Mouse (Mus musculus) thymus, postnatal 25 days (tissue): Measurements from ENCODE around the gene Mup19.
"Not testable (repeated sequence)": the region's sequence is repeated elsewhere in the genome, so short reads cannot be mapped to it uniquely, and the experiment has no call there.

Source experiments
- DNase-seq: peaks from one replicate; pipeline ENCODE4 v3.0.0; 2022

Gene Mup19

DNA sequence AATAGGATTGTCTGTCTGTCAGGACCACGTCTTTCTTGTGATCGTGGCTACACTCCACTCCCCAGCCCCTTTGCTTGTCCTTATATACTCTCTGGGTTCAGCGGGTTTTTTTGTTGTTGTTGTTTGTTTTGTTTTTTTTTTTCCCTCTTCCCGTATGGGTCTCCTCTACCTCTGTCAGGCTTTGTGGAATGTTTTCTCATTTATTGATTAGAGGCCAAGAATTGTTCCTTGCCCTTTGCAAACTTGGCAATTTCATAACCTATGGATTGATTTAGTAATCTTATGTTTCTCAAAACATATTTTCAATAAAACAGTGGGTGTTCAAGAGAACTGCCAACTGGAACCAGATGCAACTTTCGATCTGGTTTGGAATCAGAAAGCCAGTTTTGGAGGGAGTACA is at the start of gene Mup19:
Gene Mup19 (minus strand): TSS at position 101 of the 400 bp plus-strand sequence.
- DNase-seq = not testable (repeated sequence)

DNA sequence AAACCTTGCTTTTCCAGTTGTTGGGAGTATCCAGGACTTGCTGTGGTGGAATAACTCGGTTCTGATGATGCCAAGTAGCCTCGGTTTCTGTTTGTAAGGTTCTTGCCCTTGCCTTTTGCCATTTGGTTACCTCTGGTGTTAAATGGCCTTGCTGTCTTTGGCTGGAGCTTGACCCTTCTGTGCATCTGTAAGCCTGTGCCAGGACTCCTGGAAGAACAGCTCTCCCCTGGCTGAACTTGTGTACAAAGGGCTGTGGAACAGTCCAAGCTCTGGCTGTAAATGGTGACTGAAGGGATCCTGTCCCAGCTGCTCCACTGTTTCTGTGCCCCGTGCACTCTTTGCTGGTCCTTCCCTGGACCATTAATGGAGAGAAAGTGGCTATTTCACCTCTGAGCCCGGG is 47.1 kb upstream of the Mup19 start:
- no peak for DNase-seq

DNA sequence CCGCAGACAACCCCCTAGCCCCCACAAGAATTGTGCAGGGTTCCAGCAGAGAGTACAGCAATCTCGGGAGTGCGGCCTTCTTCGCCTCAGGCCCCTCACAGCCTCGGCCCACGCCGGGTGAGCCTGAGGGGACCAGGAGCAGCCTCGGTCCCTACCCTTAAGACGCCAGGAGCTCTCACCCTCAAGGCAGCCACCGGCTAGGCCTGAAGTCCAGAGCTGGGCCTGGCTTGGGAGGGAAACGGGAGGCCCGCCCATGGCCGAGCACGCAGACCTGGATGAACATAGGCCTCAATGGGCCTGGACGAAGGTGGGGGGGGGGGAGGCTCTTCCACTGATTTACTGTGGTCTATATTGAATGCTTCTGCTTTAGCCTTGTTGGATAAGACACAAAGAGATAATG is 41.1 kb upstream of the Mup19 start:
- DNase-seq = no peak

DNA sequence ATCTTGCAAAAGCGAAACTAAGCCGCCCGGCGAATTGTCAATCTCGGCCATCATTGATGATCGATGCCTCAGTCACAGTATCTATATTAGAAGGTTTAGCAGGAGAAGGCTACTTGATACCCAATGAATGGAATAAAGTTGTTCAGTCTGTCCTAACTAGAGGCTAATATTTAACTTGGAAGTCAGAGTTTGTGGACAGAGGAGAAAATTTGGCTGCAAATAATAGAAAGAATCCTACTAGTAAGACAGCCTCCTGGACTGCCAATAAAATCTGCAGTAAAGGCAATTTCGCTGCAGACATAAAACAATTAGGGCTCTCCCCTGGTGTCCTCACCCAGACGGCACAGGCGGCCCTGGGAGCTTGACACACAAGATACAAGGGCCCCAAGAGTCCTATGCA is 40.5 kb upstream of the Mup19 start:
- DNase-seq = not testable (repeated sequence)

DNA sequence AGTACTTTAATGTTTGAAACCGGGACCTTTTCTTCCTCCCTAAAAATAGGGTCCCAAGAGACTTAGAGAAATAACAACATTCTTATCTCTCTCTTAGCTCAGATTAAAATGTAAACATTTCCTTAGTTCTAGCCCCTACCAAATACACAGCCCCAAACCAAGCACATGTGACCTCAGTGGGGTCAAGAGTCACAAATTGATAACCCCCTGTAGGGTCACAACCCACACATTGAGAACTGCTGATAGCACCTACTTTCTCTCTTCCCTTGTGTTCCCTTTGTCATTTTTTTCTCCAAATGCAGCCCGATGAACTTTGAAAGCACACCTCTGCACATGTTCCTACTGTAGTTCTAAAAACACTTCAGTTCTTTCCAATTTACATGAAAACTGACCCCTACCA is 33.5 kb upstream of the Mup19 start:
- no peak for DNase-seq

DNA sequence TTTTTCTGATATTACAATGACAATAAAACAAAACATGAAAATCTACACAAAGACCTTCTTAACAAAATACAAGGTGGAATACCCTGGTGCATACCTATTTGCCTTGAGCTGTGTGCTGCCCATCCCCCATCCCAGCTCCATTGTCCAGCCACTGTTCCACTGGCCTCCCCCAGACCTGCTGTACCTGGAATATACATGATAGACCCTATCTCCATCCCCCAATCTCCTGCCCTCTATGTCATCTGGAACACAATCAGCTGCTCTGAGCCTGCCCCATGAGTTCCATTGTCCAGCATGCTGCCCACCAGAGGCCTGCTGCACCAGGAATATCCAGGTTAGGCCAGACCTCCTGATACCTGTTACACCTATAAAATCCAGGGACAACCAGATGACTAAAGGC is 31.4 kb upstream of the Mup19 start:
- DNase-seq = no peak

DNA sequence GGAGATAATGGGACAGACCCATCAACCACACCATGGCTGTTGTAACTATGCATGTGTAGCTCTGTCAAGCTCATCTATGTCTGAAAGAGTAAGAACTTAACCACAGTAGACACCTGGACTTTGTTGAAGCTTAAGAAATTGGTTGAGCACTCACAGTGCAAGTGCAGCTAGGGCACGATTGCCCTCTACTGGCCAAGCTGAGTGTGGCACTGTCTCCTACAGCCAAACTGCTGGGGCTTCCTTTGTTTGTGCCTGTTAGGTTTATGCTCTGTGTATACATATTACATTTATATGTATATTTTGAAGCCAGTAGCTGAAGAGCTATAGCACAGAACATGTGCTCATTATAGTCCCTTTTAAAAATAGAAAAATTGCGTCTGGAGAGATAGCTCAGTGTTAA is 29.1 kb upstream of the Mup19 start:
- DNase-seq = not testable (repeated sequence)

DNA sequence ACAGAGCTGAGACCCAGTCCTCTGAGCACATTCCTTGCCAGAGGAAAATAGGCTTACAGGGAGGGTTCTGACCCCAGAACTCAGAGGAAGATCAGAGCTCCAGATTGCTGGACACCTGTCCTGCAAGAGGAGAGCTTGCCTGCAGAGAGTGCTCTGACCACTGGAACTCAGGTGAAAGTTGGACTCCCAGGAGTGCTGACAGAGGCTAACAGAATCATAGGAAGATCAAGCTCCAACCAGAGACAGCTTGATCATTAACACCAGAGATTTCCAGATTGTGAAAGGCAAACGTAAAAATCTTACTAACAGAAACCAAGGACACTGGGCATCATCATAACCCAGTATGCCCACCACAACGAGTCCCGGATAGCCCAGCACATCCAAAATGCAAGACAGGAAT is 26.9 kb upstream of the Mup19 start:
- not testable (repeated sequence) for DNase-seq

DNA sequence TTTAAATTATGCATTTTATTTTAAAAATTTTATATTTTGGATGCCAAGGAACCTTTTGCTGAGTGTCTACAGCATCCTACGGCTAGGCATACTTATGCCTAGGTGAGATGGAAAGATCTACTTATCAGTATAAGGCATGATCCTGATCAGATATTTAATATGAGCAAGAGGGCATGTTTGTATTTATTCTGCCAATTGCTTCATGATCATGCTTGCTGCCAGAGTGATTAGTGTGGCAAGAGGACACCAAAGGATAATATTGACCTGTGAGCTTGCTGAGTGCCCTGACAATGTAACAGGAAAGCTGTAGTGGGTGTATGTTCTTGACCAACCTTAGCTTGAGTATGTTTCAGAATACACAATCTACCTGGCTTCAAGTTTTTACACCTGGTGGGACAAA is 7.6 kb upstream of the Mup19 start:
- not testable (repeated sequence) for DNase-seq

DNA sequence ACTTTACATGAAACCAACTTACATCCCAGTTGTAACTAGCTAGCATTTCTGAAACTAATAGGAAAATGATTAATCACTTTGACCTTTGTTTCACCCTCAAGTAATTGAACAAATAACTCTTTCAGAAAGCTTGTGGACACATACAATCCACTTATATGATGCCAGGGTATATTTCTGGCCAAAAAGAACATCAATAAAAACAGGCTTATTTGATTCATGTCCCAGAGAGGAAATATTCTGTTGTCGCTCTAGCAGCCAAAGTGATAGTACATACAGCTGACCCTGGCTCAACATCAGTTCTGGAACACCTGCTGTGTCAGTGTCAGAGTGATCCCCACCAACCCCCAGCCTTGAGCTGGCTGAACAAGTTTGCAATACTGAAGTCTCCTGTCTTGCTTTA is 2.2 kb upstream of the Mup19 start:
- not testable (repeated sequence) for DNase-seq
